Mouse (Mus musculus) macrophage (primary cell): ENCODE results near the gene Arf3. TPM values are rescaled to one million over a fixed set of nuclear protein-coding genes. Genes with fewer than 3 reads are reported as not detected.

Experiments used
- H3K27ac ChIP-seq: fragments of 350-480 bp; formaldehyde crosslinking; 2 replicates; pipeline ENCODE4 v1.9.0; 2021
- H3K36me3 ChIP-seq: fragments of 350-480 bp; formaldehyde crosslinking; 2 replicates; pipeline ENCODE4 v1.9.0; 2021; ENCODE audit errors: inconsistent target
- H3K4me3 ChIP-seq: fragments of 350-480 bp; formaldehyde crosslinking; 2 replicates; pipeline ENCODE4 v1.9.0; 2021; ENCODE audit errors: inconsistent target
- H3K79me2 ChIP-seq: fragments of 350-480 bp; formaldehyde crosslinking; 2 replicates; pipeline ENCODE4 v1.9.0; 2021; ENCODE audit errors: inconsistent target
- WGBS: methylation state at CpG from one replicate; pipeline ENCODE4 v1.1.7; 2026; ENCODE audit warnings: inconsistent platforms; ENCODE audit not compliant: missing documents; 5-methylcytosine and 5-hydroxymethylcytosine counted together
- polyA plus RNA-seq: library from polyadenylated mRNA; stranded (reverse); fragments of 250-400 nt; gene quantifications from 3 replicates; pipeline ENCODE4 v1.2.4, GENCODE M21; 2018; ENCODE audit warnings: inconsistent platforms

Arf3 gene
- polyA plus RNA-seq, 1 experiment from 2014 or later: 100 TPM

GRCm38 (mm10) chr15:98729791-98730545 is 33.0 kb downstream of the Arf3 start:
- Histone ChIP-seq H3K36me3 (no peaks in the 10 kb centered on the region), H3K79me2 (no peaks in the 10 kb centered on the region), H3K27ac (no peak overlapping the region), H3K4me3 (no peak overlapping the region)
- 44% methylated on average over 7 of the region's 7 CpGs for WGBS

DNA sequence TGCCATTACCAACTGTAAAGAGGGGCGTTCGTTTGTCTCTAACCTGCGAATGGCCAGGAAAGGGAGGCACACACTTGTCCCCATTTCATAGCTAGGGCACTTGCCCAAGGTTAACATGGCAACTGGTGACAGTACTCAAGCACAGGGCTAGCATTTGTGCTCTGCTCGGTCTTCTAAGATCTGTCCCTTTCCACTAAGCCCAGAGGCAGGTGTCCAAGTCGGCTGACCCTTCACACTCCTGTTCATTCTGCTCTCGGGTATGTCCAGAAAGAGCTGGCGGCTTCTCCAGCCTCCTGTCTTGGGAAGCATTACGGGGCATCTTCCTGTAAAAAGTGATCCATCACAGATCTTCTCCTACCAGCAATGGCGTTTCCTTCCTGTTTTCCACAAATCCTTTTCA is 34.6 kb downstream of the Arf3 start:
- Histone ChIP-seq H3K79me2 (no peaks in the 10 kb centered on the region), H3K27ac (no peak overlapping the region), H3K36me3 (no peaks in the 10 kb centered on the region), H3K4me3 (no peak overlapping the region)
- WGBS: 31% methylated on average over 9 of the region's 9 CpGs

GRCm38 (mm10) chr15:98727443-98728321 is 35.3 kb downstream of the Arf3 start, which contains the start of gene Fkbp11:
Gene Fkbp11, minus strand, starts transcription at chr15:98728198.
- no peaks in the 10 kb centered on the region for H3K36me3 ChIP-seq
- 3% methylated on average over 37 of the region's 39 CpGs for WGBS
- H3K27ac ChIP-seq: no peak within 1 kb of the TSS
- peak within 1 kb of the TSS; percentile 45 for H3K4me3 ChIP-seq
- no peaks in the 10 kb centered on the region for H3K79me2 ChIP-seq

DNA sequence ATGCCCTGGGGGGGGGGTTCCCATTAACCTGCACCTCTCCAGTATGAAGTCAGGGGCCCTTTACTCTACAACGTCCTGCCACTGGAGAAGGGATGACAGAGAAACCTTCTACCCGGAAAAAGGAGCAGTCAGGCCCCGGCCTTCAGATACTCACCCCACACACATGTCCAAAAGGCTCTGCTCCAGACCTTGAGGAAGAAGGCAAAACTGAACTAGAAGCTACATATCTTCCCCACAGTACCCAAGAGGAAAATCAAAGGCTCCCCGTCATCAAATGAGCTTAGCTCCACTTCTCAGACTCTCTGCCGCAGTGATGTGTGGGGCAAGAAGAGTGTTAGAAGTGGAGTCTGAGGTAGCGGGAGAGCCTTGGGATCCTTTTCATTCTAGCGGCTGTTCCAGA is 36.3 kb downstream of the Arf3 start:
- Histone ChIP-seq H3K4me3 (no peak overlapping the region), H3K36me3 (no peaks in the 10 kb centered on the region), H3K27ac (no peak overlapping the region), H3K79me2 (no peaks in the 10 kb centered on the region)
- 79% methylated on average over 7 of the region's 7 CpGs for WGBS

- Histone ChIP-seq H3K36me3 (no peaks in the 10 kb centered on the region), H3K4me3 (no peak overlapping the region), H3K79me2 (no peaks in the 10 kb centered on the region), H3K27ac (no peak overlapping the region)
- WGBS: 90% methylated on average over 4 of the region's 4 CpGs
These were observed 36.9 kb downstream of the Arf3 start for GRCm38 (mm10) chr15:98726079-98726478.

- Histone ChIP-seq H3K36me3 (no peaks in the 10 kb centered on the region), H3K4me3 (no peak overlapping the region), H3K27ac (no peak overlapping the region), H3K79me2 (no peaks in the 10 kb centered on the region)
- 89% methylated on average over 6 of the region's 19 CpGs for whole genome bisulfite sequencing
These were observed 38.6 kb downstream of the Arf3 start for GRCm38 (mm10) chr15:98724441-98724840.

GRCm38 (mm10) chr15:98722854-98723253 is 40.2 kb downstream of the Arf3 start:
- Histone ChIP-seq H3K36me3 (no peaks in the 10 kb centered on the region), H3K27ac (no peak overlapping the region), H3K4me3 (no peak overlapping the region), H3K79me2 (no peaks in the 10 kb centered on the region)
- 9% methylated on average over 13 of the region's 14 CpGs for WGBS

GRCm38 (mm10) chr15:98722191-98722590 is 40.8 kb downstream of the Arf3 start:
- H3K79me2 ChIP-seq: no peaks in the 10 kb centered on the region
- WGBS: 83% methylated on average over 8 of the region's 8 CpGs
- H3K27ac ChIP-seq: no peak overlapping the region
- H3K36me3 ChIP-seq: no peaks in the 10 kb centered on the region
- no peak overlapping the region for H3K4me3 ChIP-seq

DNA sequence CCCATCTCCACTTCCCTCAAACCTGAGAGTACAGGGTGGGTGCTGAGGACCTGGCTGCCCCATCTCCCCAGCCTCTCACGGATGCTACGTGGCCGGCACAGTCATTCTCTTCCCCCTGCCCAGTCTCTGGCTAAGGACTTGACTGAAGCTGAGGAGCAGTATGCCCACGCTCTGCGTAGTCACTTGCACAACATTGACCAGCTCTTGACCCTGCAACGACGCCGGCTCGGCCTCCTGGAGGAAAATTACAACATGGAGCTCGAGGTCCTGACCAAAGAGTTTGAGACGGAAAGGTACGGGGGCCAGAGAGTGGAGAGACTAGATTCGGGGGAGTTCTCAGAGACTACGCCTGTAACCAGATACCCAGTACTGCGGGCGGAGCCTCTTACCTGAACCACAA is 45.7 kb downstream of the Arf3 start:
- H3K4me3 ChIP-seq: no peak overlapping the region
- H3K79me2 ChIP-seq: no peaks in the 10 kb centered on the region
- H3K27ac ChIP-seq: no peak overlapping the region
- no peaks in the 10 kb centered on the region for H3K36me3 ChIP-seq
- WGBS: 87% methylated on average over 16 of the region's 16 CpGs

- H3K36me3 ChIP-seq: no peaks in the 10 kb centered on the region
- H3K79me2 ChIP-seq: no peaks in the 10 kb centered on the region
- 76% methylated on average over 4 of the region's 5 CpGs for WGBS
- no peak overlapping the region for H3K27ac ChIP-seq
- H3K4me3 ChIP-seq: no peak overlapping the region
These were observed 48.8 kb downstream of the Arf3 start for GRCm38 (mm10) chr15:98714230-98714652.

DNA sequence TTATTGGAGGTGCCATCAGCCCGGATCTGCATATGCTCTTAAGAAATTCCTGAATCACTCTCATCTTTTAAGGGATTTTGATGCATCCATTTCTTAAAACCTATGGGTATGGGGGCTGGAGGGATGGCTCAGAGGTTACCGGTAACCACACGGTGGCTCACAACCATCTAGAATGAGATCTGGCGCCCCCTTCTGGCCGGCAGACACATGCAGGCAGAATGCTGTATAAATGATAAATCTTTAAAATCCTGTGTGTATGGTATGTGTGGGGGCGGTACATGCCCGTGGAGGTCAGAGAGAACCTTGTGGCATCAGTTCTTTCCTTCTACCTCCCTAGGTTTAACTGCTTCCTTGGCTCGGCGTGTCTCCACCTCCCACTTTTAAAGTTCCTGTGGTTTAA is 52.6 kb downstream of the Arf3 start:
- no peaks in the 10 kb centered on the region for H3K36me3 ChIP-seq
- no peak overlapping the region for H3K4me3 ChIP-seq
- H3K27ac ChIP-seq: no peak overlapping the region
- H3K79me2 ChIP-seq: no peaks in the 10 kb centered on the region
- WGBS: 14% methylated on average over 9 of the region's 9 CpGs

DNA sequence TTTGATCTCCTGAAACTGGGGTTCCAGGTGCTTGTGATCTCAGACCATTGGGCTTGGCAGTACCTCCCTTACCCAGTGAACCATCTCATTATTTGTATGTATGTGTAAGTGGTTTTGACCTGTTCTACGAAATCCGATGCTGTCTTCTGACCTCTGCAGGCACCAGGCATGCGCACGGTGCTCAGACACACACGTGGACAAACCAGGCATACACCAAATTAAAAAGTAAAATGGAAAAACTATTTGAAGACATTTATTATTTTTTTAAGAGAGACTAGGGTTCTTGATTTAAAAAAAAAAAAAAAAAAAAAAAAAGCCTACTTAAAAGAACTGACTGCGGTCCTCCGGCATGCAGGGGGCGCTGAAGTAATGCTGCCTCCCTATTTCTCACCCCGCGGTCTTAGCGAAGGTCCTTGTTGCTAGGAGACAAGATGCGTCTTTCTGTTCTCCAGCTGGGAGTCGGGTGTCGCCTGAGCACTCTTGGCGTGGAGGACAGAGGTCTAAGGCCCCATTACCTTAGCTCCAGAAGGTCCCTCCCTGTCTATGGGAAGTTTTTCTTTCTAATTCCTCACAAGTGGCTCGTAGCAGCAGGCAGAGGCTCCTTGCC is 55.1 kb downstream of the Arf3 start, which contains the start of gene Ccdc65:
TSS of gene Ccdc65 (plus strand) at position 442 of the 607 bp plus-strand sequence.
- peak within 1 kb of the TSS; percentile 23; the same call in 1 of the 2 replicates for H3K4me3 ChIP-seq
- H3K79me2 ChIP-seq: no peaks in the 10 kb centered on the region
- H3K36me3 ChIP-seq: no peaks in the 10 kb centered on the region
- WGBS: 23% methylated on average over 13 of the region's 16 CpGs
- H3K27ac ChIP-seq: no peak within 1 kb of the TSS

DNA sequence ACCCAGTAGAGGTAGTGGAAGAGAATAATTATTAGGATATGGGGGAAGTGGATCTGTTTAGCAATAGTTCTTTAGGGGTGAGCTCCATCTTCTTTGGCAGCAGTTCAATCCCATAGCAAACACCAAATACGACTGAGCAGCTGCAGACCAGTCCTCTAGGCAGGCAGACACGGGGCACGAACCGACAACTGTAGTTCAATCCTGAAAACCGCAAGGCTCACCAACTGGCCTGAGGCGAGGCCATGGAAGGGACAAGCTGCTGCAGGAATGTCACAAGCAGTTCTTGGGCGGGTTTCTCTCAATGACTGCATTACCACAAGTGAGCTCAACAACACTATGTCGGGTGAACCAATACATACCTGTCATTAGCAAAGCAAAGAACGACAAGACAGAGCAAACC is 58.7 kb downstream of the Arf3 start:
- Histone ChIP-seq H3K79me2 (no peaks in the 10 kb centered on the region), H3K36me3 (no peaks in the 10 kb centered on the region), H3K27ac (no peak overlapping the region), H3K4me3 (no peak overlapping the region)
- WGBS: 63% methylated on average over 9 of the region's 9 CpGs

- H3K79me2 ChIP-seq: no peaks in the 10 kb centered on the region
- no peak overlapping the region for H3K27ac ChIP-seq
- H3K36me3 ChIP-seq: no peaks in the 10 kb centered on the region
- no peak overlapping the region for H3K4me3 ChIP-seq
- 10% methylated on average over 38 of the region's 40 CpGs for WGBS
These were observed 63.6 kb downstream of the Arf3 start for GRCm38 (mm10) chr15:98699190-98700105.
